Mouse (Mus musculus) limb, embryonic 10.5 days (tissue): Measurements from ENCODE around the gene Cd79b. TPM values are rescaled to one million over a fixed set of nuclear protein-coding genes. Genes with fewer than 3 reads are reported as not detected.
"Not testable (repeated sequence)": the region's sequence is repeated elsewhere in the genome, so short reads cannot be mapped to it uniquely, and the experiment has no call there.

Source experiments
- DNase-seq: peaks from one replicate; pipeline ENCODE4 v3.0.0-alpha.2; 2017; ENCODE audit warnings: low spot score
- H3K27ac ChIP-seq: fragments of 300-500 bp; sonication (generic); 2 replicates; pipeline ENCODE4 v1.5.1; 2016; ENCODE audit warnings: mild to moderate bottlenecking
- H3K27me3 ChIP-seq: fragments of 300-500 bp; sonication (generic); 2 replicates; pipeline ENCODE4 v1.6.1; 2016; ENCODE audit warnings: low read depth, mild to moderate bottlenecking; ENCODE audit not compliant: poor library complexity, severe bottlenecking
- H3K36me3 ChIP-seq: fragments of 300-500 bp; sonication (generic); 2 replicates; pipeline ENCODE4 v1.6.1; 2016; ENCODE audit warnings: mild to moderate bottlenecking, moderate library complexity
- H3K4me1 ChIP-seq: fragments of 300-500 bp; sonication (generic); 2 replicates; pipeline ENCODE4 v1.6.1; 2016
- H3K4me3 ChIP-seq: fragments of 300-500 bp; sonication (generic); 2 replicates; pipeline ENCODE4 v1.5.1; 2016; ENCODE audit warnings: mild to moderate bottlenecking, moderate library complexity
- H3K9me3 ChIP-seq: fragments of 300-500 bp; sonication (generic); replicated peaks from 2 replicates; pipeline ENCODE4 v1.6.1; 2016; ENCODE audit warnings: mild to moderate bottlenecking
- WGBS: fragments of 180-500 bp; shearing (Covaris S2); methylation state at CpG from one replicate; pipeline ENCODE4 v1.1.7; 2016; 5-methylcytosine and 5-hydroxymethylcytosine counted together
- polyA plus RNA-seq: library from polyadenylated mRNA; unstranded; fragments of >200 nt; fragmentation: Nextera tagmentation; extraction: Ambion mirVana; gene quantifications from 2 replicates; pipeline ENCODE4 v1.2.1, GENCODE M21; 2016

Cd79b gene
- polyA plus RNA-seq: 2.4 and 2.6 TPM in 2 replicates

- H3K4me3 ChIP-seq: peak within 1 kb of the TSS; percentile 15
- H3K27ac ChIP-seq: peak within 1 kb of the TSS; percentile 81
- no peaks in the 10 kb centered on the region for H3K9me3 ChIP-seq
- peaks cover 65% of the 10 kb centered on the region for H3K4me1 ChIP-seq
- no peaks in the 10 kb centered on the region for H3K27me3 ChIP-seq
- no peak for DNase-seq
- no peaks in the 10 kb centered on the region for H3K36me3 ChIP-seq
- WGBS: 35% methylated on average over 9 of the region's 9 CpGs
Observed at GRCm38 (mm10) chr11:106314333-106314812, at the start of gene Cd79b. Gene Cd79b (minus strand): TSS chr11:106314762.

- no peak overlapping the region for H3K27ac ChIP-seq
- H3K9me3 ChIP-seq: no peaks in the 10 kb centered on the region
- H3K4me1 ChIP-seq: peaks cover 12% of the 10 kb centered on the region; the same call in 1 of the 2 replicates
- H3K4me3 ChIP-seq: no peak overlapping the region
- DNase-seq: peak; percentile 59
- H3K36me3 ChIP-seq: no peaks in the 10 kb centered on the region
- WGBS: 22% methylated on average over 5 of the region's 5 CpGs
- peaks cover 4% of the 10 kb centered on the region; the same call in 1 of the 2 replicates for H3K27me3 ChIP-seq
Observed at GRCm38 (mm10) chr11:106359350-106359749, 44.8 kb upstream of the Cd79b start.

DNA sequence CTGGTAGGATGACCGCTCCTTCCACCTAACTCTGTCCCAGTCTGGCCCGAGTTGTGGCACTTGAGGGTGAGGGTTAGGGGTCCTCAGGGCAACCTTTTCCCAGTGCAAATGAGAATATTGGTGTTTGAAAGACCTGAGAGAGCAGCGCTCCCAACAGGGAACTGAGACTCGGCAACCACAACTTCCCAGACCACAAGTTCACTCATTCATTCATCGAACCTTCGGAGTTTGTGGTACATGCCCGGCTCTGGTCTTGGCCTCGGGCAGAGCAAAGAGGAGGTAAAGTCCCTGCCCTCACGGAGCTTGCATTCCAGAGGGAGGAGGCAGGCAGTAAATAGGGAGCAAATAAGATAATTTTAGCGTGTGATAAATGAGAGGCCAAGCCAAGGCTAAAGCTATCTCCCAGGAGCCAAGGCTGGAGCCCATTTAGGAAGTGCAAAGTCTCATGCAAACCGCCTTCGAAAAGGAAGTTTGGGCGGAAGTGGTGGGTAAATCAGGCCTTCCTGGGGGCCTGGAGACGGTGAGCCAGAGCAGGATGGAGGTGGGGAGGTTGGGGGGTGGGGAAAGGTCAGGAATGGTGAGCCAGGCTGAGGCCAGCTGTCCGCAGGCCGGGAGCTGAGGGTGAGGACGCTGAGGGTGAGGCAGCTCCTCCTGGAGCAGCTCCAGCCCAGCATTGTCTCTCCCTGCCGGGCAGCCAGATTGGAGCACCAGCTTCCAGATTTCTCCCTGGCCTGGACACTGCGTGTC, 41.0 kb upstream of the Cd79b start:
- no peak for DNase-seq
- no peaks in the 10 kb centered on the region for H3K9me3 ChIP-seq
- 0 out of 2 replicates have a peak overlapping the region, but pooled peaks have one; percentile 17 for H3K27ac ChIP-seq
- no peak overlapping the region for H3K4me3 ChIP-seq
- peaks cover 24% of the 10 kb centered on the region for H3K4me1 ChIP-seq
- no peaks in the 10 kb centered on the region for H3K36me3 ChIP-seq
- H3K27me3 ChIP-seq: no peaks in the 10 kb centered on the region
- 69% methylated on average over 19 of the region's 19 CpGs for WGBS

DNA sequence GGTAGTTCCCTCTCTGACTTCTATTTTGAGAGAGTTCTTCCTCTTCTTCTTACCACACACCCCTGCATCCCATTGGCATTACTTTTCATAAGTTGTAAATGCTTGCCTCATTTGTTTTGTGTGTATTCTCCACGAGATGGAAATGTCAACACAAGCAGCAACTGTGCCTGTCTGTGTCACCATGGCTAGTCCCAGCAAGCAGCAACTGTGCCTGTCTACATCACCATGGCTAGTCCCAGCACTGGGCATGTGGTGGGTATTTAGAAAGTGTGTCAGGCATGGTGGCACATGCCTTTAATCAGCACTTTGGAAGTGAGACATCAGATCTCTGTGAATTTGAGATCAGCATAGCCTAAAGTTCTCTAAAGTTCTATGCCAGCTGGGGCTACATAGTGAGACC, 39.6 kb upstream of the Cd79b start:
- Histone ChIP-seq H3K9me3 (no peaks in the 10 kb centered on the region), H3K27me3 (no peaks in the 10 kb centered on the region), H3K27ac (no peak overlapping the region), H3K36me3 (no peaks in the 10 kb centered on the region), H3K4me1 (peaks cover 24% of the 10 kb centered on the region), H3K4me3 (no peak overlapping the region)
- DNase-seq: no peak
- 64% methylated on average over 1 of the region's 1 CpGs for WGBS

- no peaks in the 10 kb centered on the region for H3K9me3 ChIP-seq
- no peak within 1 kb of the TSS for H3K4me3 ChIP-seq
- H3K36me3 ChIP-seq: no peaks in the 10 kb centered on the region
- no peak for DNase-seq
- peaks cover 17% of the 10 kb centered on the region for H3K4me1 ChIP-seq
- no peaks in the 10 kb centered on the region for H3K27me3 ChIP-seq
- no peak within 1 kb of the TSS for H3K27ac ChIP-seq
- WGBS: 92% methylated on average over 12 of the region's 12 CpGs
Observed at GRCm38 (mm10) chr11:106353188-106353587, 38.6 kb upstream of the Cd79b start, which contains the start of gene Scn4a. Gene Scn4a (minus strand): TSS chr11:106353288.

- no peaks in the 10 kb centered on the region for H3K36me3 ChIP-seq
- WGBS: 80% methylated on average over 4 of the region's 4 CpGs
- no peak overlapping the region for H3K4me3 ChIP-seq
- peaks cover 17% of the 10 kb centered on the region for H3K4me1 ChIP-seq
- no peak overlapping the region for H3K27ac ChIP-seq
- DNase-seq: no peak
- no peaks in the 10 kb centered on the region for H3K9me3 ChIP-seq
- H3K27me3 ChIP-seq: no peaks in the 10 kb centered on the region
Observed at GRCm38 (mm10) chr11:106351941-106352340, 37.4 kb upstream of the Cd79b start.

DNA sequence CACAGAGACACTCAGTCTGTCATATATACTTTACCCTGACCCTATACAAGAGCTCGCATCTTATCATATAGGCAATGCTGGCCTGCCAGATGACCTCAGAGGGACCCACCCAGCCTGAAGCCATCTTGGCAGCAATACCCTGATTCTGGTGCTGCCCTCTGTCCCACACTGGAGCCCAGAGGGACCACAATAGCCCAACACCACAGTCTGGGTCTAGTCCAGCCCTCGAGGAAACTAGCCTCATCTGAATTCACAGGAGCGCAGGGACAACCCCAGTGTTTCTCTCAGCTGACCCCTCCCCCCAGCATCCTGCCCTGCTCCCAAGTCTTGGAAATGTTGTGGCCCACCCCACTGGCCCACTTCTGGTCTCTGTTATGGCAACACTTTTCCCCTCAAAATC, 36.7 kb upstream of the Cd79b start:
- H3K27me3 ChIP-seq: no peaks in the 10 kb centered on the region
- no peak for DNase-seq
- H3K4me1 ChIP-seq: peaks cover 17% of the 10 kb centered on the region
- peak overlapping the region; percentile 21; the same call in 1 of the 2 replicates for H3K27ac ChIP-seq
- H3K4me3 ChIP-seq: no peak overlapping the region
- no peaks in the 10 kb centered on the region for H3K9me3 ChIP-seq
- WGBS: 71% methylated on average over 3 of the region's 3 CpGs
- no peaks in the 10 kb centered on the region for H3K36me3 ChIP-seq

DNA sequence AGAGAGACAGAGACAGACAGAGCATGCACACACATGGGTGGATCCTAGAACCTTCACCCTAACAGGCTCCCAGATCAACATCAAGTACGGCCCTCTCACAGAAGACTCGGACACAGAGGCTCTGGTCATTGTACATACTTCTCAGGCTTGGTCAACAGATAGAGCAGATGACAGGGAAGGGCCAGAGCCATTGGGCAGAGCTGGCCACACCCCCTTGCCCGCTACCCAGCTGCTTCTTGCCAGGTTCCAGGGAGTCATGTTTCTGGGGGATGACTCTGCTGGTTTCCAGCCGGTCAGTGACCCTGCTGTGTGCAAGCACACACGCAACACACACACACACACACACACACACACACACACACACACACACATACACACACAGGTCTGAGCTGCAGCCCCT, 36.3 kb upstream of the Cd79b start:
- WGBS: 52% methylated on average over 5 of the region's 5 CpGs
- peak overlapping the region; percentile 21; the same call in 1 of the 2 replicates for H3K27ac ChIP-seq
- DNase-seq: no peak
- H3K4me3 ChIP-seq: no peak overlapping the region
- H3K27me3 ChIP-seq: no peaks in the 10 kb centered on the region
- H3K36me3 ChIP-seq: no peaks in the 10 kb centered on the region
- no peaks in the 10 kb centered on the region for H3K9me3 ChIP-seq
- H3K4me1 ChIP-seq: peaks cover 16% of the 10 kb centered on the region

- no peaks in the 10 kb centered on the region for H3K36me3 ChIP-seq
- peaks cover 12% of the 10 kb centered on the region for H3K4me1 ChIP-seq
- H3K4me3 ChIP-seq: no peak overlapping the region
- WGBS: 86% methylated on average over 6 of the region's 6 CpGs
- H3K9me3 ChIP-seq: no peaks in the 10 kb centered on the region
- DNase-seq: no peak
- H3K27me3 ChIP-seq: no peaks in the 10 kb centered on the region
- no peak overlapping the region for H3K27ac ChIP-seq
Observed at GRCm38 (mm10) chr11:106349772-106350171, 35.2 kb upstream of the Cd79b start.

- H3K9me3 ChIP-seq: no peaks in the 10 kb centered on the region
Observed at GRCm38 (mm10) chr11:106344910-106345309, 30.3 kb upstream of the Cd79b start.

GRCm38 (mm10) chr11:106340990-106341520, 26.5 kb upstream of the Cd79b start:
- Histone ChIP-seq H3K27ac (no peak overlapping the region), H3K4me3 (no peak overlapping the region), H3K9me3 (no peaks in the 10 kb centered on the region), H3K36me3 (no peaks in the 10 kb centered on the region), H3K4me1 (peaks cover 8% of the 10 kb centered on the region), H3K27me3 (no peaks in the 10 kb centered on the region)
- DNase-seq: no peak
- 86% methylated on average over 9 of the region's 9 CpGs for WGBS

More at GRCm38 (mm10) chr11:106344910-106345309, 30.3 kb upstream of the Cd79b start:
- DNase-seq: no peak
- H3K36me3 ChIP-seq: no peaks in the 10 kb centered on the region
- H3K27me3 ChIP-seq: no peaks in the 10 kb centered on the region
- H3K4me1 ChIP-seq: peaks cover 5% of the 10 kb centered on the region
- H3K27ac ChIP-seq: no peak overlapping the region
- WGBS: 66% methylated on average over 6 of the region's 6 CpGs
- no peak overlapping the region for H3K4me3 ChIP-seq

DNA sequence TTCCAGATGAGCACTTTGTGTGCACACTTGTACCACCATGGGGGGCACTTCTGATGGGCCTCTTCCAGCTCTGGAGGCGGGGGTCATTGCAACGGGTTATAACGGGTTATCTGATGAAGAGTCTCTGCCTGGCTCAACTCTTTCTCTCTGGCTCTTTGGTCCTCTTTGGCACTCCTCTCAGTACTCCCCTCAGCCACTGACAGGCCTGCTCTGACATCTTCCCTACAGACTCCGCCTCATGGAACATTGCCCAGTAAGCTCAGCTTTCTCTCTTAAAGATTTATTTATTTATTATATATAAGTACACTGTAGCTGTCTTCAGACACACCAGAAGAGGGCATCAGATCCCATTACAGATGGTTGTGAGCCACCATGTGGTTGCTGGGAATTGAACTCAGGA, 24.8 kb upstream of the Cd79b start:
- 91% methylated on average over 4 of the region's 4 CpGs for WGBS
- peak overlapping the region; percentile 34; the same call in 1 of the 2 replicates for H3K27ac ChIP-seq
- DNase-seq: not testable (repeated sequence)

DNA sequence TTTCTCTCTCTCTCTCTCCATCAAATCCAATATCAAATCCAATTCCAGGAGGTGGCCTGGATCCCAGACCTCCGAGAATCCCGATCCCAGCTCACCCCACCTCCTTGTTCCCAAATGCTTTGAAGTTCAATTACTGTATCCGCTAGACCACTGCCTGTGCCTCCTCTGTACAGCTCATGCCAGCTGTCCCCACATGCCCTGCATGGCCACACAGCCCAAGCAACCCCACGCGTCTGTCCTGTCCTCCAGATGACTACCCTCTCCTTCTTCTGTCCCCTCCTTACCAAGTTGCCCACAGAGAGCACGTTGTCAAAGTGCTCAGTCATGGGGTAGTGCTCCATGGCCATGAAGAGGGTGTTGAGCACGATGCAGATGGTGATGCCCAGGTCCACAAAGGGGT, 24.3 kb upstream of the Cd79b start:
- DNase-seq: no peak
- Histone ChIP-seq H3K4me3 (no peak overlapping the region), H3K9me3 (no peaks in the 10 kb centered on the region), H3K27me3 (no peaks in the 10 kb centered on the region), H3K4me1 (peaks cover 14% of the 10 kb centered on the region), H3K27ac (peak overlapping the region; percentile 34; the same call in 1 of the 2 replicates), H3K36me3 (no peaks in the 10 kb centered on the region)
- 71% methylated on average over 7 of the region's 7 CpGs for WGBS

More for the DNA sequence above, 24.8 kb upstream of the Cd79b start:
- H3K4me3 ChIP-seq, H3K27me3 ChIP-seq, H3K4me1 ChIP-seq, H3K9me3 ChIP-seq, H3K36me3 ChIP-seq: not testable (repeated sequence)
